Mouse (Mus musculus) left cerebral cortex, adult 8-10 months (tissue): ENCODE data around the gene Cox18. TPM values are rescaled to one million over a fixed set of nuclear protein-coding genes. Genes with fewer than 3 reads are reported as not detected.
"Not testable (repeated sequence)": the region's sequence is repeated elsewhere in the genome, so short reads cannot be mapped to it uniquely, and the experiment has no call there.

Source experiments
- DNase-seq, 2 experiments: peaks; one replicate each; pipeline ENCODE4 v3.0.0; 2022; ENCODE audit warnings: low spot score in 2 of 2
- total RNA-seq, 4 experiments: library from RNA; stranded (reverse); gene quantifications; 2 replicates each; pipeline ENCODE4 v1.2.4; 2022

Gene Cox18
- total RNA-seq, result 10 to 100 TPM; 18.7 to 25.3 (median 22.9) TPM

DNA sequence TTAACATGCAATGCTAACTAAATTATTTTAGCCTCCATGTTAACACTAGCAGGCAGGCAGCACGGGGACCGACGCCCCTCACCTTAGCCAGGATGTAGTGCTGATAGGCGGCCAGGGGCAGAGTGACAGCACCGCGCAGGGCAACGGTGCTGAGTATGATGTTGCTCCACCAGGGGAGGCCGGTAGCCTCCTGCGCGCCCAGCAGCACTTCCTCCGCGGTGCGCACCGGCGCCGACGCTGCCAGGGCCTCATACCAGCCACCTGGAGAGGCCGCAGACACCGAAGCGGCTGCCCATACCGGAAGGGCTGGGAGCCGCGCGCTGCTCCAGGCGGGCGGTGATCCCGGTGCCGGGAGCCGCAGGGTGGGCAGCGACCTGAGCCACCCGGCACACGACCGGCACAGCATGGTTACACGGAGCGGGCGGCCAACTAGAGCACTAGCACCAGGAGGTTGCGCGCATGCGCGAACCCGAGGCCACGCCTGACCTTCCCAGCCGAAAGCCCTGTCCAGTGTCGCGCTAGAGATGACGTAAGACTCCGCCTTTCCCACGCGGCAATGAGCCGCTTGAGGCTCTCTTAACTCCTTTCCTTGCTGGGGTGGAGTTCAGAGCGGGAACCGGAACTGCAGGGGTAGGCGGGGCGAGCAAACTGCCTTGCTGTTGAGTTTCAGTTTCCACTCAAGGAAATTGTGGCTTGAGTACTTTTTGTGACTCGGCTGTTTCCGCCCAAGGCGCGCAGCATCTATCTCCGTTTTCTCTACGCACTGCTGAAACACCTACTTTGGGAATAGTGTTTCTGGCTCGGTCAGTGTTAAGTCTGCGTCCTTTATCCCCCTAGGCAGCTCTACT, at the start of gene Cox18:
Cox18 (minus strand) TSS at position 468 of the 848 bp plus-strand sequence.
- DNase-seq, result peak; percentile 97 to 98

DNA sequence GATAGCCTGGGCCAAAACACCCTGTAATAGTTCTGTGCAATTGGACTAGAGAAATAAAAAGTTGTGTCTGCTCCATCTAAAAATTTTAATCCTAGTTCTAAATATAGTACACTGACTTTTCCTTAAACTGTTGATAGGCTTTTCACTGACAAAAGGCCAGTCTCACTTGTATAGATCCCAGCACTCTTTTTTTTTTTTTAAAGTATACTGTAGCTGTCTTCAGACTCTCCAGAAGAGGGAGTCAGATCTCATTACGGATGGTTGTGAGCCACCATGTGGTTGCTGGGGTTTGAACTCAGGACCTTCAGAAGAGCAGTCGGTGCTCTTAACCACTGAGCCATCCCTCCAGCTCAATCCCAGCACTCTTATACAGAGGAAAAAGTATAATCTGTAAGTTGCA, 38.4 kb upstream of the Cox18 start:
- DNase-seq, result not testable (repeated sequence)

DNA sequence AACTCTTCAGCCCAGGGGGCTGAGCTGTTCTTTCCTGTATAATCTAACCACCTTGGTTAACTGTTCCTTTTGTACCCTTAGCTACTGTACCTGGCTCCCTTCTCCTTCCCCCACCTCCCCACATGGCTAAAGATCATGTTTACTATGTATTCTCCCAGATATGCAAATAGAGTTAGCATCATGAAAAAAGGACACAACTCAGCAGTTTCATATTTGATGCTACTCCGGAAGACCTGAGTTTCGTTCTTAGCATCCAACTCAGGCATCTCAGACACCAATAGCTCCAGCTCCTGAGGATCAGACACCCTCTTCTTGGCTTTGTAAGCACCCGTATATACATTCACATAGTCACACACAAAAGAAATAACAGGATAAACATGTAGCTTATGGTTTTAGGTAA, 33.2 kb upstream of the Cox18 start:
- DNase-seq, result no peak

DNA sequence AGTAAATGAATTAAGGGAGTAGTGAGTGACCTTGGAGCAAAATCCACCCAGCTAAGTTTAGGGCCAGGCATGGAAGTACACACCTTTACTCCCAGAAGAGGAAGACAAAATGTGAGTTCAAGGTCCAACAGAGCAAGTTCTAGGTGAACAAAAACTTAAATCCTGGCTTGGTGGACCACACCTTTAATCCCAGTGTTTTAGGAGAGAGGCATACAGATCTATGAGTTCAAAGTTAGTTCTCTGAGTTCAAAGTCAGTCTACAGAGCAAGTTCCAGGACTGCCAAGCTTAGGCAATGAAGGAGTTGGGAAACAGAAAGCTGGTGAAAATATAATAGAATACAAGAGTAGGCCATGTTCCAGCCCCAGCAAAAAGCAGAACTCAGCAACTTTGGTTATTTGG, 23.7 kb upstream of the Cox18 start:
- DNase-seq, result no peak

DNA sequence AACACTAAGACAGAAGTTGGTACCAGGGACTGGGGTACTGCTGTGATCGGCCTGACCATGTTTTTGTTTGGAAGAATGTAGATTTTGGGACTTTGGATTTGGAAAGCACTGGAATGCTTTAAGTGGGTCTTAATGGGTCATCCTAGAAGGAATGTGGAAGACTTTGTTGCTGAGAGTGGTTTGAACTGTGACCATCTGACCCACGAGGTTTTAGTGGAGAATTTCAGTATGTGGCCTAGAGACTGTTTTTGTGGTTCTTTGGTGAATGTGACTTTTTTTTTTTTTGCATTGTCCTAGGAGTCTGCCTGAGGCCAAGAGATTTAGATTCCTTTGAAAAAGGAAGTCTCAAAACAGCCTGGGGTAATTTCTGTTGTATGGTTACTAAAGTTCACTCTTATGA, 23.2 kb upstream of the Cox18 start:
- no peak for DNase-seq

DNA sequence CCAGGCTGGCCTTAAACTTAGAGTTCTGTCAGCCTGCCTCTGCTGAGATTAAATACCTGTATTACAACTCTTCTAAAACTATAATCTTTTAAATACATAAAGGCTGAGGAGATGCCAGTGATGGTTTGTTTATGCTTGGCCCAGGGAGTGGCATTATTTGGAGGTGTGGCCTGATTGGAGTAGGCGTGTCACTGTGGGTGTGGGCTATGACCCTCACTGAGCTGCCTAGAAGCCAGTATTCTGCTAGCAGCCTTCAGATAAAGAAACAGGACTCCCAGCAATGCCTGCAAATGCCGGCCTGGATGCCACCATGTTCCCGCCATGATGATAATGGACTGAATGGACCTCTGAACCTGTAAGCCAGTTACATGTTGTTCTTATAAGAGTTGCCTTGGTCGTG, 22.8 kb upstream of the Cox18 start:
- DNase-seq, result no peak

DNA sequence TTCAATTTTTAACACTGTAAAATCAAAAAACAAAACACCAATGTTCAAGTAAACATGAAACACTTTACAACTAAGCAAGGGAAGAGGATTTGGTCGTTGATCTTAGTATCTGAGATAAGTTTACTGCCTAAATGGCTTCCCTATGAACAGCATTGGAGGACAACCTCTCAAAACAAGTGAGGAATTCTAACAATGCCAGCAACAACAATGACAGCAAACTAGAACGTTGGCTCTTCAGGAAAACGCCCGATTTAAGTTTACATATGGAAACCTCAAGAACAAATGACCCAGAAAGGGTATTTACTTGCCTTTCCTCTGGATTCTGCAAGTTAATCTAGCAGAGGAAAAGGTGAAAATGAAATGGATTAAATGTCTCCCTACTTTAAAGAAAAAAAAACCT, 21.6 kb upstream of the Cox18 start:
- DNase-seq, result no peak

DNA sequence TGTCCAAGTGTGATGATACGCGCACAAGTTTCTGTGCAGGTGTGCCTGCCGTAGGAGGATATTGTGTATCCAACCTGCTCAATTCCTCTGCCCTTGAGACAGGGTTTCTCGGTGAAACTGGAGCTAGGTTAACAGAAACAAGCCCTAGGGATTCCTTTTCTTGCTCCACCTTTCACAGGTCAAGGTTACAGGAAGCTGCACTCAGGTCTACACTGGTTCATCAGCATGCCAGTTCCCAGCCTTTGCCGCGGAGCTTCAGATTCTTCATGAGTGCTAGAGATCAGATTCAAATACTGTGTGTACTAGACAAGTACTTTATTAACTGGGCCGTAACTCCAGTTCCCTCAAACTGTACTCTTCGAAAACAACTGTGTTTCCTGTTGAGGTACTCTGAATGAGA, 11.4 kb upstream of the Cox18 start:
- DNase-seq, result no peak

DNA sequence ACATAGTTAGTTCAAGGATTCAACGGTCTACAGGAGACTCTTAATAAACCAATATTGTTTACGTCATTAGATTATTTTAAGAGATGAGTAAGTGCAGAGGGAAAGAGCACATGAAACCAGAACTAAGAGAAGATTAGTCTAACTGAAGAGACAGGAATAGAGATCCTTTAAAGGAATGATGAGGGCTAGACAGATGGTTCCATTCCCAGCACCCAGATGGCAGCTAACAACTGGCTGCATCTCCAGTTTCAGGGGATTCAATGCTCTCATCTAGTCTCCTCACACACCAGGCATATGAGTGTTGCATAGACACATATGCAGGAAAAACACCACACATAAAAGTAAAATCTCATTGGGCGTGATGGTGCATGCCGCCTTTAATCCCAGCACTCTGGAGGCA, 9.5 kb upstream of the Cox18 start:
- no peak for DNase-seq

DNA sequence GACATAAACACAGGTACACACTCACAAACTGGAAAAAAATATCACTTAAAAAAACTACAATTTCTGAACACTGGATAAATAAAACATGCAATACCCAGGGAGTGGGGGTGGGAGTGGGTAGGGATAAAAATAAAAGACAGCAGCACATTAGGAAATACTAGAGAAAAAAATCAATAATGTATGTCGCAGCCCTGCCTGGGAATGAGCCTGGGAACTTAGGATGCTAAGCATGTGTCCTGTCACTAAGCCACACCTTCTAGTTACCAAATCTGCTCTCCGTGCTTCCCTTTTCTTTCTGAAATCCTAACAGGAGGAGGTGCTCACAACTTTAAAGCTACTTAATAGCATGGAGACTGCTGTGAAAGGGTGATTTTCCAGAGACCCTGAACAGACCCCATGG, 6.0 kb upstream of the Cox18 start:
- no peak for DNase-seq

DNA sequence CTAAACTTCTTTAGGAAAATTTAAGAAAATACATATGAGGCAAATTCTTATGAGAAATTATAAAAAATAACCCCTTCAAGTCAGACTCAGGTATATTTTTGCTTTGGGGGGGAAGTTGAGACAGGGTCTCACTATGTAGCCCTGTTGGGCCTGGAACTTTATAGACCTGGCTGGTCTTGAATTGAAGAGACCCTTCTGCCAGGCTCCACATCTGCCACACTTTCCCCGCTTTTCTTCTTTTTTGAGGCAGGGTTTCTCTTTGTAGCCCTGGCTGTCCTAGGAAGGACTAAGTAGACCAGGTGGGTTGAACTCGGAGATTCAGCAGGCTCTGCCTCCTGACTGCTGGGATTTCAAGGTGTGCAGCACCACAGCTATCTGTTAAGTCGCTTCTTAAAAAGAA, 2.9 kb upstream of the Cox18 start:
- no peak for DNase-seq

DNA sequence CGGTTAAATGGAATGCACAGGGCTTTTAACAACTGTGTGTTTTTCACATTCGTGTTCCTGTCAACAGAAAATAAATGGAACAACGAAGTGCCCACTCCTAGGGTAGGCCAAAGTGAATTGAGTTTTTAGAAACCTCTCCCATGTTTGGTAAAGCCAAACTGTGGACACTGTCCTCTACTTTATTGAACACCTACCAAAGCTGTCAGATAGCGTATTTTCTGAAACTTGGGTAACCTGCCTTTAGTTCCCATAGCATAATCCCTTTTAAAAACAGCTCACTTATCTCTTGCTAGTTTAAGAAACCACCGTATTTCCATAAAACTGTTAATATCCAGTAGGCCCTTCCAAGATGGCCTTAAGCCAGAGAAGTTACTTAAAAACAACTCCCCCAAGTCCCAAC, 929 bp upstream of the Cox18 start:
- no peak for DNase-seq

DNA sequence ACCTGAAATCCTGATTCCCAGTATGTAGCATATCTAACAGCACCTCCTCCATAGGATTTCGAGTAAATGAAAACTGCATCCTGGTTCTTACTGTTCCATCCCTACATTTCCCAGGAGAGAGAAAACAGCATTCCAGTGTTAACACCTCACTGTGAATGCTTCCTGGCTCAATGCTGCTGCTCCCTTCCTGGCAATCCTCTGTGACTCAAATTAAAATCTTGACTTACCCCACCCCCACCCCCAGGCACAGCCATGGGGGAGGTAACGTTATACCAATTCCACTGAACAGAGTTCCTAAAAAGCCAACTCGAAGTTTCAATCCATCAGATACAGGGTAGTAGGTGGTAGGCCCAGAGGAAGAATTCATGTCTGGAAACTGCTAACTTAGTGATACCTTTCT, 864 bp downstream of the Cox18 start:
- no peak for DNase-seq

DNA sequence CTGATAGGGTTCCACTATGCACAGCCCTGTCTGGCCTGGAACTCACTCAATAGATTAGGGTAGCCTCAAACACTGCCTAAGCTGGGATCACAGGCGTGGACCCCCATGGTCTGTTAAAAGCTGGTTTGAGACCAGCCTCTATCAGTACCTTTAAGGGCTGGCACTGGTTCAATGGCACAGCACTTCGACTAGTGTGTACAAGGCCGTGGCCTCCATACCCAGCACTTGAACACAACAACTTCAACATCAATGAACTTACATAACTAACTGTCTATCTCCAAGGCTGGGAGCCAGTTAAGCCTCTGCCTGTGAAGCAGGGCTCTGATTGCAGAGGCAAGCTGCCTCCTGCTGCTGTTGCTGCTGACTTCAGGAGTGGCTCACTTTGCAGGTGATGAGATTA, 6.0 kb downstream of the Cox18 start:
- DNase-seq, result no peak

DNA sequence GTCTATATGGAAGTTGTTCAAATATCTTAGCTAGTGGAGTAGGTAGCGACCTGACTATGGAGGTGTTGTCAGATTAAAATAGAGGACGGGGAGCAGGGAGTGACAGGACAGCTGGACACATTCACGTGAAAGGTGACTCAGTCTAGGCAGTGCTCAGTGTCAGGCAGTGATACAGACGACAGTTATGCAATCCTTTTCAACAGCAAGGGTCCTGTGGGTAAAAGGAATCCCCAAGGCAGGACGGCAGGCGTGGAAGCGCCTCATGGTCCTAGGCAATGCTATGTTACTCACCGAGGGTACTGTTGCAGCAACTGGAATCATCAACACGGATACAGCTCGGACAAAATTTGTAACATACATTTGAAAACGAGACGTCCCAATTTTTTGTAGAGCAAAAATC, 6.6 kb downstream of the Cox18 start:
- DNase-seq, result no peak

DNA sequence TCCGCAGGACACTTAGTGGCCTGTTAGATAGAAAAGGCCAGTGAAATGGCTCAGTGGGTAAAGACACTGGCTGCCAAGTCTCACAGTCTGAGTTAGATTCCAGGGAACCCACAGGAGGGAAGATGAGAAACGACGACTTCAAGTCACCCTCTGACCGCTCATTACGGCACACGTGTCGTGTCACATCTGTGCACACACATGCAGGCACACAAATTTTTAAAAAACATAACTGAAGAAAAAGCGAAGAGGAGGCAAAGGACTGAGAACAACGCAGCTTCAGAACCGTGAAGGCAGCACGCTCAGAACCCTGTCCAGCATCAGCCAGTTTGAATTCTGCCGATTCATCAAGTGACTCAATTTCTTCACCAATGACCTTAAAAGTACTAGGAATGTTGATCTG, 10.4 kb downstream of the Cox18 start:
- no peak for DNase-seq

DNA sequence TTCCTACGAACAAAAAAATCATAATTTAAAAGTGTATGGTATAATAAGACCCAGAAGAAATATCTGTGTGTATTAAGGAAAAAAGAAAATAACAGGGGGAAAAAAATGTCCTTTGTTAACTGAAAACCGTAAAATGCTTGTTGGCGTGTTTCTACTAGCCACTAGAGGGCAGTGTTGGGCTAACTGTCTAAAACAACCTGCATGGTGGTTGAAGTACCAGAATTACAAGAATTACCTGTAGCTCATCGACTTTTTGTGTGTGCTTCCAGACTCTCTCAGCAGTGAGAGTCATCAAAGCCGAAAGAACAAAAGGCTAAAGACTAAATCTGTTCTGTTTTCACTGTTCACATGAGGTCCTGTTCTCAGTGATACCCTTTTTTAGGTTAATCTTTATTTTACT, 20.6 kb downstream of the Cox18 start:
- no peak for DNase-seq

DNA sequence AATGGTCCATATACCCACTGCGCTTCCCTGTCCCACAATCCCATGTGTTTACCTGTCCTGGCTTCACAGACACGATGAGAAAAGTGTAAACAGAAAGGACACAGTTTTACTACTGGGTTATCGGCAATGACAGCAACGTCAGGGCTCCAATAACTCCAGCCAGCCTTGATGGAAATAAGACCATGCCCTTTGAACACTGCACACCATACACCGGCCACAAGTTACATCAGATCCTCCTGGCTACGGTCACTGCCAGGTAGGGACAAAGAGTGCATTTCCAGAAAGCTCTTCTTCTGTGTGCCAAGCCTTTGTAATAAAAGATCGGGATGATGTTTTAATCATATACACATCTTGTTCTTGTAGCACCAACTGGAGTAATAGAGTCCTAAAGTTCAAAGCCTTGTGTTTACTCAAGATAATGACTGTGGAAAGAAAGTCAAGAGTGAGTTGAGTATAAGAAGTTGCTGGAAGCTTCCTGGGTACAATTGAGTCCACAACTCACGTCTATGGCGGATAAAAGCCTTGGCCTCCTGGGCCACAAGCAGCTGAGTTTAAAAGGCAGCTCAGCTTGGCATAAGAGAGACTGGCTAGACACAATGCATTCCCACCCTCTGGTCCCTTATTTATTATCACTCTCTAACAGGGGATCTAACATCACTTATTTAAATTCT, 21.2 kb downstream of the Cox18 start:
- DNase-seq, result no peak

DNA sequence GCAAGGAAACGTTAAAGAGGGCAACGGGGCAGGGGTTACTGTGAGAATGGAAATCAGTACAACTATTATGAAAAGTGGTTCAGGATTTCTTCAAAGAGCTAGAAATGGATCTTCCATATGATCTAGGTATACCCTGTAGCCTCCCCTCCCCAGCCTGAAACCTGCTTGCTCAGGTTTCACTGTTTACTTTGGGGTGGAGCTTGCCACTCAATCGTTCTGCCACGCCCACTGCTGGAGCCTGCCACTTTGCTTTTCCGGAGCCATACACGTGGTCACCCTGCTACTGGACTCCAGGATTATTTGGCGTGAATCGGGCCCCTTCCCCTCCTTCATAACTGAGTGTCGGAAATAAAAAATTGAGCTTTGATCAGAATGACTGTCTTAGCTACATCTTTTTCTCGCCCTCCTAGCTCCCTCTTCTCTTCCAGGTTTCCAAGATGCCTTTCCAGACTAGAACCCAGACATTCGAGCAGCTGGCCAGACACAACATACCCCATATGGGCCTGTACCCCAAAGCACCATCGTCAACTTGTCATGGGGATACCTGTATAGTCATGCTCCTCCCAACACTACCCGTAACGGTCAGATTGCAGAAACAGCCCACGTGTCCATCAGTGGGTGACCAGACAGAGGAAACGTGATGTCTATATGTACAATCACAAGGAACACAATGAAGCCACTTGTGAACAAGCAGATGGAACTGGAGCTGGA, 23.7 kb downstream of the Cox18 start:
- DNase-seq, result no peak

DNA sequence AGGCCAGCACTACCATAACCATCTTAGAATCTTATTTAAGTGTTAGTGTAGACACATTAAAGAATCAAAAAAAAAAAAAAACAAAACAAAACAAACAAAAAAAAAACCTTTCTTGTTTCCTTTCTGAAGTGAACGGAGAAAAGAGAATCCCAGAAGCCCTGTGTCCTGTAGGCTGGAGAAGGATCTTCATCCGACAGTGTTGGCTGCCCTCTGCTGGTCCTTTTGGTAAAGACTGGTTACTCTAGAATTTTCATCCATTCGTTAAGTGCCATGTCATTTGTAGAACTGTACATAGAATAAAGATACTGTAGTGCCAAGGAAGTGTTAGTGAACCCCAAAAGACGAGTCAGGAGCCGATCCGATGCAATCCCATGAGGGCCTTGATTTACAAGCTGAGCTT, 29.0 kb downstream of the Cox18 start:
- peak in 1 of 2 experiments; percentile 29 for DNase-seq

DNA sequence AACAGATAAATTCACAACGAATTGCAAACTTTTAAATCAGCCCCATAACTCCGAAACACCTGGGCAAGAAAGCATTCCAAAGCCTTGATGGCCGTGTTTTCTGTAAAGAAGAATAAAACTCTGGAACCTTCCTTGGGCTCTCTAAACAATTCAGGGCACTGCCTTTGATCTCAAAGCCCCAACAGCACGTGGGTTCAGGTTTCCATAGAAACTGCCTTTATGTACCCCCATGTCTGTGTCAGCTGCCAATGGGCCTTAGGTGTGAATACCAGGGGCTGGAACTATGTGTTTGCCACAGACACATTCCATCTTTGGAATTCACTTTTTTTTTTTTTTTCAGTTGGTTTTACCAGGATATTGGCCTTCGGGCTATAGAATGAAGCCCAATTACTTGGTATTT, 41.0 kb downstream of the Cox18 start:
- DNase-seq, result no peak

DNA sequence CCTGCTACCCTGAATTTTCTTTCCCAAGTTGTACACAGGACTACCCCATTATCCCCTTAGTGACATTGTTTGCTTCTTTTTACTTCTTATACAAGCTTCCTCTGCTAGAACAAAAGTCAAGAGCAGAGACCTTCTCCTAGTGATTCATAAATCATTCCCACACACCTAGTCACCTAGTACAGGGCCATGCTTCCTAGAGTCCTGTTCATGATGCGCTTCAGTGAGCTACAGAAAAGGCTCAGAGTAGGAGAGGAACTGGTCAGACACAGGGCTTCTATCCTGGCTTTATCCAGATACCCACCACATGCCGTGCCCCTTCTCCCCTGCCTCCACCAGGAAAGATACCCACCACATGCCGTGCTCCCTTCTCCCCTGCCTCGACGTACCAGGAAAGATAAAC, 44.7 kb downstream of the Cox18 start:
- DNase-seq, result no peak

DNA sequence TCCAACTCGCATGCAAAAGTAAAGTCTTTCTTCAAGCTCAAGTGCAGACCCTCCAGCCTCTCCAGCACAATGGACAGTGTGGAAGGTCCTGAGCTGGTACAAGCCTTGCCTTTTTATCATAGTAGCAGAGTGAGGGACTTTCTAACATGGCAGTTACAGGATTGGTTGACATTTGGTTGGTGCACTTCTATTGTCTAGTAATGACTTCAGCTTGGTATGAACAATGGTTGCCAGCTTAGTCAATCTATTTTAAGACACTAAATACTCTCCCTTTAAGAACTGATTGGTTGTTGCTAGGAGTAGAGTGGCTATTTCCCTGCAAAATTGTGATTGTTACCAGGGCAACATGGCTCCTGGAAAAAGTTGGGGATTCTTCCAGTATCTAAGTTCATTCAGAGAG, 45.7 kb downstream of the Cox18 start:
- no peak for DNase-seq
